Mouse (Mus musculus) stomach, embryonic 16.5 days (tissue): ENCODE results near the gene Dnah2. TPM values are rescaled to one million over a fixed set of nuclear protein-coding genes. Genes with fewer than 3 reads are reported as not detected.
"Not testable (repeated sequence)": the region's sequence is repeated elsewhere in the genome, so short reads cannot be mapped to it uniquely, and the experiment has no call there.

Experiments
- ATAC-seq: fragments of 200-750 bp; cut with Nextera tagmentation; 2 replicates; pipeline ENCODE4 v1.8.0; 2017; ENCODE audit warnings: moderate number of reproducible peaks, moderate TSS enrichment; ENCODE audit not compliant: insufficient read depth, low FRiP score
- H3K27ac ChIP-seq: fragments of 300-500 bp; sonication (generic); 2 replicates; pipeline ENCODE4 v1.5.1; 2014; ENCODE audit warnings: low read length
- H3K27me3 ChIP-seq: fragments of 300-500 bp; sonication (generic); 2 replicates; pipeline ENCODE4 v1.6.1; 2014; ENCODE audit warnings: low read length, control low read depth, mixed read lengths; ENCODE audit not compliant: control insufficient read depth, insufficient read depth
- H3K36me3 ChIP-seq: fragments of 300-500 bp; sonication (generic); 2 replicates; pipeline ENCODE4 v1.6.1; 2014; ENCODE audit warnings: low read length; ENCODE audit not compliant: control insufficient read depth, insufficient read depth
- H3K4me1 ChIP-seq: fragments of 300-500 bp; sonication (generic); 2 replicates; pipeline ENCODE4 v1.6.1; 2014; ENCODE audit warnings: low read length, control low read depth, mixed read lengths; ENCODE audit not compliant: control insufficient read depth, insufficient read depth
- H3K4me2 ChIP-seq: fragments of 300-500 bp; sonication (generic); 2 replicates; pipeline ENCODE4 v1.6.1; 2014; ENCODE audit warnings: low read depth, low read length, mixed read lengths
- H3K4me3 ChIP-seq: fragments of 300-500 bp; sonication (generic); replicated peaks from 2 replicates; pipeline ENCODE4 v1.5.1; 2014; ENCODE audit warnings: mild to moderate bottlenecking, low read length
- H3K9ac ChIP-seq: fragments of 300-500 bp; sonication (generic); 2 replicates; pipeline ENCODE4 v1.6.1; 2014; ENCODE audit warnings: low read length
- H3K9me3 ChIP-seq: fragments of 300-500 bp; sonication (generic); replicated peaks from 2 replicates; pipeline ENCODE4 v1.6.1; 2016; ENCODE audit warnings: low read length, control low read depth; ENCODE audit not compliant: control insufficient read depth
- WGBS: fragments of 180-500 bp; shearing (Covaris S2); extraction: QIAGEN DNeasy Blood & Tissue Kit; methylation state at CpG from one replicate; pipeline ENCODE4 v1.1.7; 2014; 5-methylcytosine and 5-hydroxymethylcytosine counted together
- polyA plus RNA-seq: library from polyadenylated mRNA; unstranded; fragments of >200 nt; fragmentation: Nextera tagmentation; extraction: Ambion mirVana; gene quantifications from 2 replicates; pipeline ENCODE4 v1.2.1, GENCODE M21; 2015

Gene Dnah2
- polyA plus RNA-seq, 1 experiment from 2014 or later: 0.54 TPM

GRCm38 (mm10) chr11:69399201-69400082 is 149.5 kb downstream of the Dnah2 start:
- 35% methylated on average over 66 of the region's 66 CpGs for WGBS
- Histone ChIP-seq H3K27me3 (no peaks in the 10 kb centered on the region), H3K4me2 (no peak overlapping the region), H3K4me3 (no peak overlapping the region), H3K27ac (no peak overlapping the region), H3K9ac (peak overlapping the region; percentile 36; the same call in 1 of the 2 replicates), H3K9me3 (no peaks in the 10 kb centered on the region), H3K4me1 (peaks cover 28% of the 10 kb centered on the region), H3K36me3 (peaks cover 21% of the 10 kb centered on the region)
- ATAC-seq: no peak

GRCm38 (mm10) chr11:69398486-69399200 is 150.3 kb downstream of the Dnah2 start:
- Histone ChIP-seq H3K4me1 (peaks cover 31% of the 10 kb centered on the region), H3K27me3 (no peaks in the 10 kb centered on the region), H3K9ac (peak overlapping the region; percentile 67), H3K4me2 (peak overlapping the region; percentile 31; the same call in 1 of the 2 replicates), H3K9me3 (no peaks in the 10 kb centered on the region), H3K36me3 (peaks cover 19% of the 10 kb centered on the region), H3K4me3 (no peak overlapping the region), H3K27ac (no peak overlapping the region)
- ATAC-seq: no peak
- 47% methylated on average over 21 of the region's 21 CpGs for WGBS

- no peak for ATAC-seq
- peak within 1 kb of the TSS; percentile 32 for H3K4me3 ChIP-seq
- H3K9me3 ChIP-seq: no peaks in the 10 kb centered on the region
- peak within 1 kb of the TSS; percentile 67 for H3K9ac ChIP-seq
- H3K27me3 ChIP-seq: no peaks in the 10 kb centered on the region
- peak within 1 kb of the TSS; percentile 31 for H3K4me2 ChIP-seq
- 16% methylated on average over 15 of the region's 16 CpGs for WGBS
- peak within 1 kb of the TSS; percentile 68 for H3K27ac ChIP-seq
- H3K36me3 ChIP-seq: peaks cover 19% of the 10 kb centered on the region
- peaks cover 31% of the 10 kb centered on the region for H3K4me1 ChIP-seq
Measured at GRCm38 (mm10) chr11:69398059-69398458, 150.9 kb downstream of the Dnah2 start, which contains the start of gene Tmem88. Gene Tmem88, minus strand, starts transcription at chr11:69398234.

GRCm38 (mm10) chr11:69397581-69398057 is 151.3 kb downstream of the Dnah2 start:
- peak overlapping the region; percentile 68 for H3K27ac ChIP-seq
- H3K4me1 ChIP-seq: peaks cover 31% of the 10 kb centered on the region
- H3K36me3 ChIP-seq: peaks cover 19% of the 10 kb centered on the region
- H3K27me3 ChIP-seq: no peaks in the 10 kb centered on the region
- H3K4me3 ChIP-seq: peak overlapping the region; percentile 32
- 28% methylated on average over 24 of the region's 24 CpGs for WGBS
- ATAC-seq: no peak
- no peaks in the 10 kb centered on the region for H3K9me3 ChIP-seq
- peak overlapping the region; percentile 31 for H3K4me2 ChIP-seq
- H3K9ac ChIP-seq: peak overlapping the region; percentile 67

GRCm38 (mm10) chr11:69396772-69397171 is 152.1 kb downstream of the Dnah2 start:
- peak overlapping the region; percentile 73 for H3K4me2 ChIP-seq
- no peak for ATAC-seq
- no peaks in the 10 kb centered on the region for H3K9me3 ChIP-seq
- peak overlapping the region; percentile 73 for H3K4me3 ChIP-seq
- peaks cover 18% of the 10 kb centered on the region for H3K36me3 ChIP-seq
- WGBS: 33% methylated on average over 11 of the region's 11 CpGs
- H3K27me3 ChIP-seq: no peaks in the 10 kb centered on the region
- H3K9ac ChIP-seq: peak overlapping the region; percentile 97
- H3K4me1 ChIP-seq: peaks cover 31% of the 10 kb centered on the region
- peak overlapping the region; percentile 97; the same call in 1 of the 2 replicates for H3K27ac ChIP-seq

GRCm38 (mm10) chr11:69395634-69396373 is 153.1 kb downstream of the Dnah2 start:
- WGBS: under 1% methylated on average over 48 of the region's 48 CpGs
- H3K4me2 ChIP-seq: peak overlapping the region; percentile 73
- H3K9me3 ChIP-seq: no peaks in the 10 kb centered on the region
- ATAC-seq: peak; percentile 89
- no peaks in the 10 kb centered on the region for H3K27me3 ChIP-seq
- H3K9ac ChIP-seq: peak overlapping the region; percentile 97
- H3K4me3 ChIP-seq: peak overlapping the region; percentile 73
- H3K4me1 ChIP-seq: peaks cover 25% of the 10 kb centered on the region
- H3K27ac ChIP-seq: peak overlapping the region; percentile 97
- peaks cover 10% of the 10 kb centered on the region; the same call in 1 of the 2 replicates for H3K36me3 ChIP-seq

GRCm38 (mm10) chr11:69395235-69395633 is 153.7 kb downstream of the Dnah2 start, which contains the start of the genes Naa38 and Cyb5d1:
Gene Naa38, plus strand, starts transcription at chr11:69395487.
Gene Cyb5d1, minus strand, starts transcription at chr11:69395631.
- peak within 1 kb of the TSS; percentile 73 for H3K4me3 ChIP-seq
- H3K27ac ChIP-seq: peak within 1 kb of the TSS; percentile 97
- not testable (repeated sequence) for H3K36me3 ChIP-seq, H3K9me3 ChIP-seq, H3K27me3 ChIP-seq
- H3K9ac ChIP-seq: peak within 1 kb of the TSS; percentile 97
- H3K4me1 ChIP-seq: peaks cover 25% of the 10 kb centered on the region
- ATAC-seq: peak; percentile 80
- WGBS: under 1% methylated on average over 21 of the region's 24 CpGs
- H3K4me2 ChIP-seq: peak within 1 kb of the TSS; percentile 77

- not testable (repeated sequence) for H3K9me3 ChIP-seq, H3K36me3 ChIP-seq, H3K27me3 ChIP-seq
- peak overlapping the region; percentile 49 for H3K27ac ChIP-seq
- ATAC-seq: peak; percentile 9; the same call in 1 of the 2 replicates
- H3K4me1 ChIP-seq: peaks cover 25% of the 10 kb centered on the region
- WGBS: under 1% methylated on average over 31 of the region's 31 CpGs
- H3K4me3 ChIP-seq: peak overlapping the region; percentile 73
- H3K4me2 ChIP-seq: peak overlapping the region; percentile 77
- peak overlapping the region; percentile 83 for H3K9ac ChIP-seq
Measured at GRCm38 (mm10) chr11:69394591-69395167, 154.2 kb downstream of the Dnah2 start.
